Mouse (Mus musculus) G1E (cell line): ENCODE data around the gene Tac1.

Experiments used
- CTCF ChIP-seq: IDR thresholded peaks from 2 replicates; pipeline ENCODE4 v1.5.1; 2012; ENCODE audit warnings: low read depth, low read length, inconsistent platforms, mixed read lengths
- GATA1 ChIP-seq: IDR thresholded peaks from 2 replicates; pipeline ENCODE4 v1.6.1; 2012; ENCODE audit warnings: borderline replicate concordance, low read length, inconsistent platforms, mixed read lengths

- TF ChIP-seq CTCF: no peak
- no peak for TF ChIP-seq GATA1
Observed at GRCm38 (mm10) chr6:7564537-7564936, 9.9 kb downstream of the Tac1 start.
